Mouse (Mus musculus): ENCODE measurements around the gene Gm21800. TPM values are rescaled to one million over a fixed set of nuclear protein-coding genes. Genes with fewer than 3 reads are reported as not detected.

Gene Gm21800
- not detected in 2 replicates for polyA plus RNA-seq (2012; rRNA removed)

DNA sequence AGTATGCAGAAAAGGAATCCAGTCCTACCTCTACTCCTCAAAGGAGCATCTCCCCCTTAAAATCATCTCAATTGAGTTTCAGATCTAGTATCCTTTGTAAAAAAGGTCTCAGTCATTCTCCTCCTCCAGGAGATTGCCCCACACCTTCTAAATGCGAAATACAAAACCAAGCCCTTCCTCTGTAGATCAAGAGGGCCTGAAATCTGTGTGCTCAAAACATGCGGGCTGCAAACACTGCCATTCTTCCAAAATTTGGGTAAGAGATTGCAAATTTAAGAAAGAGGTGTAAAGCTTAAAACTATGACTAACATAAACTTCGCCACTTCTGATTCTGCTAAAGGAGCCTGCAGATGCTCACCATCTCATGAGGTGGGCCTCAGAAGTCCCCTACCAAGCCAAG, at the start of gene Gm21800:
Gene Gm21800, plus strand, starts transcription at position 301 of the 400 bp plus-strand sequence.

